Mouse (Mus musculus): Measurements from ENCODE around the gene Hnrnph1. TPM values are rescaled to one million over a fixed set of nuclear protein-coding genes. Genes with fewer than 3 reads are reported as not detected.

Gene Hnrnph1
- polyA plus RNA-seq, 1 experiment from 2014 or later: 525 TPM

DNA sequence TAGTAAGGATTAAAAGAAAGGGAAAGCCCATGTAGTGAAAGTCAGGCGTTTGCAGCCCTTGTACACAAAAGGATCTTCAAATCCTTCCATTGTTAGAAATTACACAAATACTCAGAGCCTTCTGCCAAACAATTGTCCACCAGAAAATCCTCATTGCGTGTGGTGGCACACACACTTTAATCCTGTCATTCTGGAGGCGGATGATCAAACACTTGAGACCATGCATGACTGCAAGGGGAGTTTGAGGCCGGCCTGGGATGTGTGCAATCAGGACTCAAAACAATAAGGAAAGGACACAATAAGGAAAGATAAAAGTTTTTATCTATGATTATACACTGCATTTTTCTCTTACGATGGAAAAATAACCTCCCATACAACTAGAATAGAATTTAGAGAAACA lies 1.4 kb upstream of the Hnrnph1 start:
- peaks cover 7% of the 10 kb centered on the region; the same call in 1 of the 2 replicates for H3K36me3 ChIP-seq (replicated peaks)
- H3K27me3 ChIP-seq (replicated peaks): no peaks in the 10 kb centered on the region
- ATAC-seq (replicated peaks): no peak
- H3K4me3 ChIP-seq: no peak overlapping the region
- H3K27ac ChIP-seq: no peak overlapping the region
- no peaks in the 10 kb centered on the region for H3K9me3 ChIP-seq
- H3K4me1 ChIP-seq: peaks cover 40% of the 10 kb centered on the region
- H3K4me2 ChIP-seq: no peak overlapping the region
- H3K9ac ChIP-seq: no peak overlapping the region
- WGBS: 21% methylated on average over 5 of the region's 5 CpGs

DNA sequence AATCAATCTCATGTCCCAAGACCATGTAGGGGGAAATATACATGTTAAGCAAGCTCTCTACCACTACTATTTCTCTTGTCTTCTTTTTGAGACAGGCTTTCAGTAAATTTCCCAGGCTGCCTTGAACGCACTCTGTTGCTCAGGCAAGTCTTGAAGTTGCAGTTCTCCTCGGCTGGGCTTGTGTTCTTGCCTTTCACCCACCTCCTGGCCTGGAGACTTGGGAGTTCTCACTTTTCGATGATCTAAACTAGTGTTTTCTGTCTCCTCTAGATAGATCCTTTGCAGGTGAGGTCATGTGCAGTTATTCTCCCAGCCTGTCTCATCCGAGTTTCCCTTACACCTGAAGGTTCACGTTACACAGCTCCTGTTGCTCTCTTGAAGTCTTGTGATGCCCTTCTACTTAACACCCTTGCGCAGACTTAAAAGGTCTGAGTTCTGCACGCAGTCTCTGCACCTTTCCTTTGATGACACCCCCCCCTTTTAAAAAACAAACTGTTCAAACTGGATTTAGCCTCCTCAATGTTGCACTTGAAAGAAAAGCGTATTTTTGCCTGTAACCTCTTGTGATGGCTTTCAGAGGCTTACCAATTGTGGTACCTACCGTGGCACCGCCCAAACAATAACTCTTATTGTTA lies 517 bp upstream of the Hnrnph1 start:
- no peaks in the 10 kb centered on the region for H3K9me3 ChIP-seq
- WGBS: 19% methylated on average over 10 of the region's 10 CpGs
- peaks cover 33% of the 10 kb centered on the region for H3K4me1 ChIP-seq
- peak overlapping the region; percentile 95 for H3K4me2 ChIP-seq
- ATAC-seq (replicated peaks): no peak
- peaks cover 7% of the 10 kb centered on the region; the same call in 1 of the 2 replicates for H3K36me3 ChIP-seq (replicated peaks)
- H3K4me3 ChIP-seq: peak overlapping the region; percentile 65
- peak overlapping the region; percentile 99 for H3K27ac ChIP-seq
- peak overlapping the region; percentile 87 for H3K9ac ChIP-seq
- H3K27me3 ChIP-seq (replicated peaks): no peaks in the 10 kb centered on the region

DNA sequence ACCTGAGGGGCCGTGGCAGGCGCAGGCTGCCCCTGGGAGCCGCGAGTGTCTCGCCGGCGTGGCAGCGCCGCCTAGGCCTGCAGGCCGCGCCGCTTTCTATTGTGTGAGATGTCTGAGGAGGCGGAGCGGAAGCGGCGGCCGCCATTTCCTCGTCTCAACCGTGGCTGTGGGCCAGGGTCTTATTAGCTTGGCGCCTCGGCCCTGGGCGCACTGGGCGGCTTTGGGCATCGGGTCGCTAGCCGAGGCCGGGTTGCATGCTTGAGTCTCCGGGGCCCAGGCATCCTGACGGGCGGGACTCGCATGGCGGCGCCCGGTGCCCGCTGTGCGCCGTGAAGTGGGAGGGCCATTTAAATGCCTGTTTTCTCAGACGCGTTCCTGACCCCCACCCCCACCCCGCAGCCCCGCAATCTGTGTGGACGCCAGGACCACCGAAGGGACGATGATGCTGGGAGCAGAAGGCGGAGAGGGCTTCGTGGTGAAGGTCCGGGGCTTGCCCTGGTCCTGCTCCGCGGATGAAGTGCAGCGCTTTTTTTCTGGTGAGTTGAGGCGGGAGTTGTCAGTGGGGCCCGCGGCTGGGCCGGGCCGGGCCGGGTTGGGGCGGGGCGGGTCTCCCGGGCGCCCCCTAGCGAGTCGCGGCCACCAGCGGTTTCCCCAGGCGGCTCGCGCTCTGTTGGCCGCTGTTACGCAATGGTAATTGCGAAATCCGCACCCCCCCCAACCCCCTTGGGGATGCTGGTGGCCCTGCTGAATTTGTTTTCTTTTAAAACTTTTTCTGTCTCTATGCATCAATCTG lies 1.3 kb downstream of the Hnrnph1 start:
- Histone ChIP-seq H3K27ac (peak overlapping the region; percentile 96), H3K4me3 (peak overlapping the region; percentile 65), H3K9ac (peak overlapping the region; percentile 100), H3K9me3 (no peaks in the 10 kb centered on the region), H3K4me2 (peak overlapping the region; percentile 66), H3K4me1 (peaks cover 34% of the 10 kb centered on the region), H3K27me3 (replicated peaks) (no peaks in the 10 kb centered on the region), H3K36me3 (replicated peaks) (peaks cover 10% of the 10 kb centered on the region)
- ATAC-seq (replicated peaks): peak; percentile 84
- under 1% methylated on average over 70 of the region's 71 CpGs for WGBS

DNA sequence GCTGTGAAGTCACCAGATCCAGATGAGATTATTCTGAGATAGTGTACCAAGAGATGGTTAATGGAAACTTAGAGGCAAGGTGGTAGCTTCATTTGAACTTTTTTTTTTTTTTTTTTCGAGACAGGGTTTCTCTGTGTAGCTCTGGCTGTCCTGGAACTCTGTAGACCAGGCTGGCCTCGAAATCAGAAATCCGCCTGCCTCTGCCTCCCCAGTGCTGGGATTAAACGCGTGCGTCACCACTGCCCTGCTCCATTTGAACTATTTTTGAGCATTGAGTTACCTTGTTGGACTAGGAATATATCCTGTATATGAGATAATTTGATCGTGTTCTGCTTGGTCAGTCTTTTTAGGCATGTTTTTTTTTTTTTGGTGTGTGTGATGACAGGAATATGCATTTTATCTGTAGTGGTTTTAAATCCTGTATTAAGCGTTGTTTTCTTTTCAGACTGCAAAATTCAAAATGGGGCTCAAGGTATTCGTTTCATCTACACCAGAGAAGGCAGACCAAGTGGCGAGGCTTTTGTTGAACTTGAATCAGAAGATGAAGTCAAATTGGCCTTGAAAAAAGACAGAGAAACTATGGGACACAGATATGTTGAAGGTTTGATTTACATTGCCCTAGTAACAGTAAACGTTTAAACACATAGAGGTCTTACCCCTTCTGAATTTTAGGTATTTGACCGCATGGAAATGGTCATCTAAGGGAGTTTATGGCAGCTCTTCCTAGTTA lies 2.4 kb downstream of the Hnrnph1 start:
- Histone ChIP-seq H3K9ac (peak overlapping the region; percentile 100), H3K27me3 (replicated peaks) (no peaks in the 10 kb centered on the region), H3K4me1 (peaks cover 34% of the 10 kb centered on the region), H3K9me3 (no peaks in the 10 kb centered on the region), H3K36me3 (replicated peaks) (peaks cover 12% of the 10 kb centered on the region), H3K4me2 (peak overlapping the region; percentile 66), H3K27ac (0 out of 2 replicates have a peak overlapping the region, but pooled peaks have one; percentile 96), H3K4me3 (peak overlapping the region; percentile 65)
- no peak for ATAC-seq (replicated peaks)
- 72% methylated on average over 12 of the region's 12 CpGs for WGBS

DNA sequence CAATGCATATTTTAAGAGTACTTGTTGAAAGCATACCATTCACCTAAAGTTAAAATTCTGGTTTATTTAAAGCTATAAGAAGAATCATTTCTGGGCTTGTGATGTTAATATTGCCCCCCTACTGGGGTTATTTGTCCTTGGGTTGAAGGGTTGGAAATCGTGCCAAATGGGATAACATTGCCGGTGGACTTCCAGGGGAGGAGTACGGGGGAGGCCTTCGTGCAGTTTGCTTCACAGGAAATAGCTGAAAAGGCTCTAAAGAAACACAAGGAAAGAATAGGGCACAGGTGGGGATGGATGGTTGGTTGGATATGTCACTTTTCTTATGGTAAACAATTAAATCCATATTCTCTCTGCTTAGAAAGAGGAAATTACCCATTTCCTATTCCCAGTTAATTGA lies 4.5 kb downstream of the Hnrnph1 start:
- no peak overlapping the region for H3K9ac ChIP-seq
- no peaks in the 10 kb centered on the region for H3K9me3 ChIP-seq
- peaks cover 21% of the 10 kb centered on the region for H3K36me3 ChIP-seq (replicated peaks)
- H3K4me1 ChIP-seq: peaks cover 29% of the 10 kb centered on the region
- peak overlapping the region; percentile 53 for H3K4me2 ChIP-seq
- no peak overlapping the region for H3K27ac ChIP-seq
- H3K27me3 ChIP-seq (replicated peaks): no peaks in the 10 kb centered on the region
- 23% methylated on average over 4 of the region's 4 CpGs for WGBS
- no peak for ATAC-seq (replicated peaks)
- peak overlapping the region; percentile 31 for H3K4me3 ChIP-seq

DNA sequence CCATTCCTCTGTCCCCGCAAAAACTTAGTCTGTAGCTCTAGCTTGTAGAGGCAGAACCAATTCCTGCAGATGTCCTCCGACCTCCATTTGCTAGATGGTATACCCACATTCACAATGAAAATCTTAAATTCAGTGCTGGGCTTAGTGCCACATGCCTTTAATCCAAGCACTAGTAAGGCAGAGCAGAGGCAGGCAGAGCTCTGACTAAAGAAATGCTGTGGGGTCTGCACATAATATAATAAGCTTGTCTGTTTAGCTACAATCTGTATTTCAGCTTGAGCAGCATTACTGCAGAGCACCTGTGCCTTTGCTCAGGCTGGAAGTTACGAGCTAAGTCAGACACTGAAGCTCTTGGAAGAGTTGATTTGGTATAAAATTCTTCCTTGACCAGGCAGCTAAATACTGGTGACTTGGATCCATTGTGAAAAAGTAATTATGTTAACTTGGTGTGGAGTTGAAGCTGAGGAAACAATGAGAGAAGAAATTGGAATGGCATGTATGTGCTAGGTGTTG lies 10.4 kb downstream of the Hnrnph1 start:
- H3K9ac ChIP-seq: no peak overlapping the region
- ATAC-seq (replicated peaks): no peak
- H3K4me1 ChIP-seq: peaks cover 3% of the 10 kb centered on the region; the same call in 1 of the 2 replicates
- H3K36me3 ChIP-seq (replicated peaks): peaks cover 37% of the 10 kb centered on the region
- no peaks in the 10 kb centered on the region for H3K9me3 ChIP-seq
- no peaks in the 10 kb centered on the region for H3K27me3 ChIP-seq (replicated peaks)
- no peak overlapping the region for H3K4me2 ChIP-seq
- no peak overlapping the region for H3K27ac ChIP-seq
- WGBS: 78% methylated on average over 3 of the region's 3 CpGs
- no peak overlapping the region for H3K4me3 ChIP-seq

DNA sequence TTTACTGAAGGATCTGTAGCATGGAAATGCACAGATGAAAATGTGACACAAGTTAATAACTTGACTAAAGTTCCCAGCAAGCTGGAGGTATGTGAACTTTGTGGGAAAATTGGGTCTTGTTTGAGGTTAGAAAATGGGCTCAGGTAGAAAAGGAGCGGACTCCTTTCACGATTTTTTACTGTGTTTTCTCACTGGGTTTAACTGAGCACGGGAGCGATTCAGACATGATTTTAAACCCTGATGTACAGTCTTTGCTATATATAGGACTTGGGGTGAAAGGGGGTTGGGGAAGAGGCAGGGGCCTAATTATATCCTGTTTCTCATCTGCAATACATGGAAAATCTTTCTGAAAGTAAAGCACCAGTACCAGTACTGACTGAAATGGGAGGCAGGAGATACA lies 10.9 kb downstream of the Hnrnph1 start:
- Histone ChIP-seq H3K9me3 (no peaks in the 10 kb centered on the region), H3K9ac (no peak overlapping the region), H3K4me1 (no peaks in the 10 kb centered on the region), H3K27ac (no peak overlapping the region), H3K36me3 (replicated peaks) (peaks cover 37% of the 10 kb centered on the region), H3K27me3 (replicated peaks) (no peaks in the 10 kb centered on the region), H3K4me2 (no peak overlapping the region), H3K4me3 (no peak overlapping the region)
- WGBS: 93% methylated on average over 4 of the region's 4 CpGs
- ATAC-seq (replicated peaks): 0 out of 2 replicates have a peak, but pooled peaks have one; percentile 12

DNA sequence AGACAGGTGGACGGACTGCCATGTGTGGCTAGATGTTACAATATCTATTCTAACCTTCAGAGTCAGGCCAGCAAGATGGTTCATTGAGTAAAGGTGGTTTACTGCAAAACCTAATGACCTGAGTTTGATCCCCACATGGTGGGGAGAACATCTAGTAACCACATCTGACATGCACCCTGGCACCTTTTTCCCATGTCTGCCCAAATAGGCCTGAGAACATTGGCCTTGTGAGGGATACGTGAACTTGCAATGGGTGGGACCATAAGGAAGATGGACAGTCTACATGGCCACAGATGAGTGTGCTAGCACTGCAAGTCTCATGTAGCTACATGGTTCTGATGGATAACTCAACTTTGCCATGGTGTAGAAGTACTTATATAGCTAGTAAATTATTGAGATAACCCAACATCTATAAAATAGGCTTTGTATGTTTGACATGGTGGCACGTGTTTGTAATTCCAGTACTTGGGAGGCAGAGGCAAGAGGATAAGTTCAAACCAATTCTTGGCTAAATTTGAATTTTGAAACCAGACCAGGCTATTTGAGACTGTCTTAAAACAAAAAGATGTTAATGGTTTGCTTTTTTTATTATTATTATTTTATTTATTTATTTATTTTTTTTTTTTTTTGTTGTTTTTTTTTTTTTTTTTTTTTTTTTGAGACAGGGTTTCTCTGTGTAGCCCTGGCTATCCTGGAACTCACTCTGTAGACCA lies 11.6 kb downstream of the Hnrnph1 start:
- no peak for ATAC-seq (replicated peaks)
- no peak overlapping the region for H3K4me2 ChIP-seq
- H3K36me3 ChIP-seq (replicated peaks): peaks cover 35% of the 10 kb centered on the region
- H3K27ac ChIP-seq: no peak overlapping the region
- H3K27me3 ChIP-seq (replicated peaks): no peaks in the 10 kb centered on the region
- 99% methylated on average over 3 of the region's 3 CpGs for WGBS
- no peak overlapping the region for H3K4me3 ChIP-seq
- H3K9ac ChIP-seq: no peak overlapping the region
- H3K4me1 ChIP-seq: no peaks in the 10 kb centered on the region
- no peaks in the 10 kb centered on the region for H3K9me3 ChIP-seq

DNA sequence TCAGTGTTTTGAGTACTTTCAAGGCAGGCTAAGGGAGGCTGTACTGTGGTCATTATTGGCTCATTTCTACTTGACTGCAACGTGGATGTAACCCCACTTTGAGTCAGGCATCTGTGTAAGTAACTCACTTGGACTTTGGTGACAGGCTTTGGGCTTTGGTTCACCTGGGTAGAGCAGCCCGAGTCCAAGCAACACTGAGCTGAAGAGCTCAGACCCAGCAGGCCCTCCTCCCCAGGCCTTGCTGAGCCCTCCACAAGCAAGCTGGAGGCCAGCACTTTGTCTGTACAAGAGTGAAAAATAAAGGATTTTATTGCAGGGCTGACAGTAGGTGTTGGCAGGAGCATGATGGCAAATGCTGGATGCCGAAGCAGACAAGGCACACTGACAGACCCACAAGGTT lies 12.2 kb downstream of the Hnrnph1 start:
- no peak overlapping the region for H3K9ac ChIP-seq
- H3K4me2 ChIP-seq: no peak overlapping the region
- 81% methylated on average over 3 of the region's 3 CpGs for WGBS
- H3K27me3 ChIP-seq (replicated peaks): no peaks in the 10 kb centered on the region
- H3K9me3 ChIP-seq: no peaks in the 10 kb centered on the region
- H3K36me3 ChIP-seq (replicated peaks): peaks cover 41% of the 10 kb centered on the region
- no peak for ATAC-seq (replicated peaks)
- H3K27ac ChIP-seq: no peak overlapping the region
- H3K4me3 ChIP-seq: no peak overlapping the region
- no peaks in the 10 kb centered on the region for H3K4me1 ChIP-seq

DNA sequence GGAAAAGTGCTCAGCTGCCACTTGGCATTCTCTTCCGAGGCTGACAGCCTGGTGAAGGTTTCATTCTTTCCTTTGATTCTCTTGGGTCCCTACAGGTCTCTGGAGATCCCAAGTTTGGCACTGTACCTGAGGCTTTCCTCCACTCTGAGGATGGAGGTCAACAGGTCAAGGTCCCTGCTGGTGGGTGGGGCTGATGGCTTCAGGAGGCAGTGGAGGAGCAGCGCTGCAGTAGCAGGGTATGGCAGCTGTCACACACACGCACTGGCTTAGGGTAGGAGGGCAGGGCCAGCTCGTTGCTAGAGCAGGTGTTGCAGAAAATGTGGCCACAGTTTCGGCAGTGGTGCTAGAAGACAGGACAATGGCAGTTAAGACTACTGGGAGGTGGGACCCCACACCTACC lies 12.8 kb downstream of the Hnrnph1 start:
- H3K27ac ChIP-seq: no peak overlapping the region
- peak; percentile 40; the same call in 1 of the 2 replicates for ATAC-seq (replicated peaks)
- H3K4me3 ChIP-seq: no peak overlapping the region
- WGBS: 78% methylated on average over 5 of the region's 5 CpGs
- H3K9ac ChIP-seq: no peak overlapping the region
- H3K27me3 ChIP-seq (replicated peaks): no peaks in the 10 kb centered on the region
- no peaks in the 10 kb centered on the region for H3K9me3 ChIP-seq
- H3K4me1 ChIP-seq: no peaks in the 10 kb centered on the region
- H3K4me2 ChIP-seq: no peak overlapping the region
- H3K36me3 ChIP-seq (replicated peaks): peaks cover 43% of the 10 kb centered on the region

DNA sequence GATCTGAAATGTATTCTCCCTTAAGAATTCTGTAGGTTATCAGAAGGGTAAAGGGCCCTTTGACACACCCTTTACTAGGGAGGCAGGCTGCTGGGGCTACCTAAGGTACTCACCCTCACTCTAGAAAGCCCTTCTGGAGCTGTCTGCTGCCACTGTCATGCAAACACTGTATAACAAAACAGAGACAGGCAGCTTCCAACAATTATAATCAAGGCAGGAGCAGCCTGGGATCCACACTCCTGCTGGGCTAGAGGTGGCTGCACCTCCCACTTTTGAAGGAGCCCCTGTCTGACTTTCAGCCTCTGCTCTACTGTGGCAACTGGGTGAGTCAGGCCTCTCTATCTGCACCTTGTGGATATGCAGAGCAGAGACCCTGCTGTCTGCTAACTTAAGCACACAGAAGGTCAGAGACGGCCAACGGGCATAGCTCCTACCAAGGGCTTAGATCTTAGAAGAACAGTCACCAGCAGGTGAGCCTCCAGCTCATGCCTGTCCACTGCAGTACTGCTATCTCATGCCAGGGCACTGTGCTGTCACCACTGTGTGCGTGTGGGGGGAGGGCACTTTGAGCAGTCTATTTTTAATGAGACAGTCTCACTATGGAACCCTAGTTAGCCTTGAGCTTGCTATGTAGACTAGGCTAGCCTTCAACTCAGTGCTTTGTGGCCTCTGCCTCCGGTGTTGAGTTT lies 14.6 kb downstream of the Hnrnph1 start:
- H3K4me2 ChIP-seq: no peak overlapping the region
- H3K9me3 ChIP-seq: no peaks in the 10 kb centered on the region
- H3K27me3 ChIP-seq (replicated peaks): no peaks in the 10 kb centered on the region
- H3K36me3 ChIP-seq (replicated peaks): peaks cover 45% of the 10 kb centered on the region
- H3K4me3 ChIP-seq: no peak overlapping the region
- H3K27ac ChIP-seq: no peak overlapping the region
- 85% methylated on average over 4 of the region's 4 CpGs for WGBS
- ATAC-seq (replicated peaks): no peak
- H3K9ac ChIP-seq: no peak overlapping the region
- H3K4me1 ChIP-seq: no peaks in the 10 kb centered on the region
